Mouse (Mus musculus) midbrain, embryonic 13.5 days (tissue): Measurements from ENCODE around the gene Mthfd1l. TPM values are rescaled to one million over a fixed set of nuclear protein-coding genes. Genes with fewer than 3 reads are reported as not detected.

Source experiments
- ATAC-seq: fragments of 200-750 bp; cut with Nextera tagmentation; 2 replicates; pipeline ENCODE4 v1.8.0; 2017; ENCODE audit warnings: mild to moderate bottlenecking, moderate TSS enrichment, moderate library complexity
- H3K27ac ChIP-seq: fragments of 300-500 bp; sonication (generic); 2 replicates; pipeline ENCODE4 v1.5.1; 2015; ENCODE audit warnings: inconsistent platforms, mild to moderate bottlenecking, moderate library complexity
- H3K27me3 ChIP-seq: fragments of 300-500 bp; sonication (generic); 2 replicates; pipeline ENCODE4 v1.6.1; 2015; ENCODE audit warnings: mild to moderate bottlenecking, inconsistent platforms
- H3K36me3 ChIP-seq: fragments of 300-500 bp; sonication (generic); 2 replicates; pipeline ENCODE4 v1.6.1; 2015; ENCODE audit warnings: mild to moderate bottlenecking, inconsistent platforms
- H3K4me1 ChIP-seq: fragments of 300-500 bp; sonication (generic); replicated peaks from 2 replicates; pipeline ENCODE4 v1.6.1; 2015; ENCODE audit warnings: inconsistent platforms
- H3K4me2 ChIP-seq: fragments of 300-500 bp; sonication (generic); replicated peaks from 2 replicates; pipeline ENCODE4 v1.6.1; 2015; ENCODE audit warnings: moderate library complexity, mild to moderate bottlenecking, inconsistent platforms
- H3K4me3 ChIP-seq: fragments of 300-500 bp; sonication (generic); replicated peaks from 2 replicates; pipeline ENCODE4 v1.5.1; 2015; ENCODE audit warnings: mild to moderate bottlenecking, inconsistent platforms
- H3K9ac ChIP-seq: fragments of 300-500 bp; sonication (generic); replicated peaks from 2 replicates; pipeline ENCODE4 v1.6.1; 2015; ENCODE audit warnings: mild to moderate bottlenecking, inconsistent platforms
- H3K9me3 ChIP-seq: fragments of 300-500 bp; sonication (generic); 2 replicates; pipeline ENCODE4 v1.6.1; 2016; ENCODE audit warnings: mild to moderate bottlenecking, inconsistent platforms
- WGBS: fragments of 180-500 bp; shearing (Covaris S2); methylation state at CpG from one replicate; pipeline ENCODE4 v1.1.7; 2015; 5-methylcytosine and 5-hydroxymethylcytosine counted together
- polyA plus RNA-seq: library from polyadenylated mRNA; unstranded; fragments of >200 nt; fragmentation: Nextera tagmentation; extraction: Ambion mirVana; gene quantifications from 2 replicates; pipeline ENCODE4 v1.2.1, GENCODE M21; 2015

The Mthfd1l gene
- polyA plus RNA-seq, 1 experiment from 2014 or later: 4.6 TPM

- no peak for ATAC-seq
- no peak overlapping the region for H3K9ac ChIP-seq
Measured at GRCm38 (mm10) chr10:4053278-4054061, 80.6 kb downstream of the Mthfd1l start.

GRCm38 (mm10) chr10:4054589-4054988 is 81.7 kb downstream of the Mthfd1l start:
- Histone ChIP-seq H3K9me3 (no peaks in the 10 kb centered on the region), H3K4me1 (peaks cover 3% of the 10 kb centered on the region; the same call in 1 of the 2 replicates), H3K4me2 (no peak overlapping the region), H3K4me3 (no peak overlapping the region), H3K27ac (no peak overlapping the region), H3K9ac (no peak overlapping the region), H3K36me3 (no peaks in the 10 kb centered on the region), H3K27me3 (no peaks in the 10 kb centered on the region)
- 93% methylated on average over 1 of the region's 1 CpGs for WGBS
- no peak for ATAC-seq

More at GRCm38 (mm10) chr10:4053278-4054061, 80.6 kb downstream of the Mthfd1l start:
- H3K4me1 ChIP-seq: peaks cover 3% of the 10 kb centered on the region; the same call in 1 of the 2 replicates
- no peak overlapping the region for H3K4me3 ChIP-seq
- no peak overlapping the region for H3K27ac ChIP-seq
- no peak overlapping the region for H3K4me2 ChIP-seq
- no peaks in the 10 kb centered on the region for H3K36me3 ChIP-seq
- no peaks in the 10 kb centered on the region for H3K9me3 ChIP-seq
- H3K27me3 ChIP-seq: no peaks in the 10 kb centered on the region
- 80% methylated on average over 19 of the region's 19 CpGs for WGBS

GRCm38 (mm10) chr10:4057397-4057796 is 84.5 kb downstream of the Mthfd1l start:
- Histone ChIP-seq H3K4me2 (no peak overlapping the region), H3K36me3 (no peaks in the 10 kb centered on the region), H3K4me3 (no peak overlapping the region), H3K4me1 (peaks cover 3% of the 10 kb centered on the region; the same call in 1 of the 2 replicates), H3K27me3 (no peaks in the 10 kb centered on the region), H3K9me3 (no peaks in the 10 kb centered on the region), H3K27ac (no peak overlapping the region), H3K9ac (no peak overlapping the region)
- 97% methylated on average over 3 of the region's 3 CpGs for WGBS
- no peak for ATAC-seq

- Histone ChIP-seq H3K27me3 (no peaks in the 10 kb centered on the region), H3K4me3 (no peak overlapping the region), H3K36me3 (no peaks in the 10 kb centered on the region), H3K27ac (no peak overlapping the region), H3K9me3 (no peaks in the 10 kb centered on the region), H3K4me2 (no peak overlapping the region), H3K4me1 (peaks cover 3% of the 10 kb centered on the region; the same call in 1 of the 2 replicates), H3K9ac (no peak overlapping the region)
- 64% methylated on average over 5 of the region's 5 CpGs for WGBS
- ATAC-seq: peak; percentile 5; the same call in 1 of the 2 replicates
Measured at GRCm38 (mm10) chr10:4057832-4058231, 84.9 kb downstream of the Mthfd1l start.

GRCm38 (mm10) chr10:4061071-4061987 is 88.4 kb downstream of the Mthfd1l start:
- H3K27ac ChIP-seq: no peak overlapping the region
- no peak overlapping the region for H3K9ac ChIP-seq
- no peaks in the 10 kb centered on the region for H3K36me3 ChIP-seq
- no peak overlapping the region for H3K4me2 ChIP-seq
- no peaks in the 10 kb centered on the region for H3K27me3 ChIP-seq
- ATAC-seq: no peak
- no peak overlapping the region for H3K4me3 ChIP-seq
- no peaks in the 10 kb centered on the region for H3K9me3 ChIP-seq
- 0 out of 2 replicates have a peak, but pooled peaks cover 3% of the 10 kb centered on the region for H3K4me1 ChIP-seq
- 90% methylated on average over 11 of the region's 11 CpGs for WGBS

GRCm38 (mm10) chr10:4063537-4063936 is 90.6 kb downstream of the Mthfd1l start:
- H3K9me3 ChIP-seq: no peaks in the 10 kb centered on the region
- no peaks in the 10 kb centered on the region for H3K4me1 ChIP-seq
- no peak overlapping the region for H3K4me2 ChIP-seq
- no peak for ATAC-seq
- no peak overlapping the region for H3K27ac ChIP-seq
- no peaks in the 10 kb centered on the region for H3K36me3 ChIP-seq
- no peak overlapping the region for H3K9ac ChIP-seq
- WGBS: 89% methylated on average over 4 of the region's 4 CpGs
- no peak overlapping the region for H3K4me3 ChIP-seq
- no peaks in the 10 kb centered on the region for H3K27me3 ChIP-seq

- 68% methylated on average over 15 of the region's 15 CpGs for WGBS
Measured at GRCm38 (mm10) chr10:4065295-4066084, 92.6 kb downstream of the Mthfd1l start.

GRCm38 (mm10) chr10:4069258-4069826 is 96.4 kb downstream of the Mthfd1l start:
- Histone ChIP-seq H3K4me1 (no peaks in the 10 kb centered on the region), H3K27me3 (no peaks in the 10 kb centered on the region), H3K9ac (no peak overlapping the region), H3K9me3 (no peaks in the 10 kb centered on the region), H3K27ac (no peak overlapping the region), H3K36me3 (no peaks in the 10 kb centered on the region), H3K4me2 (no peak overlapping the region), H3K4me3 (no peak overlapping the region)
- ATAC-seq: no peak
- WGBS: 90% methylated on average over 7 of the region's 7 CpGs

More at GRCm38 (mm10) chr10:4065295-4066084, 92.6 kb downstream of the Mthfd1l start:
- Histone ChIP-seq H3K4me1 (no peaks in the 10 kb centered on the region), H3K9ac (no peak overlapping the region), H3K27me3 (no peaks in the 10 kb centered on the region), H3K4me3 (no peak overlapping the region), H3K36me3 (no peaks in the 10 kb centered on the region), H3K9me3 (no peaks in the 10 kb centered on the region), H3K27ac (no peak overlapping the region), H3K4me2 (no peak overlapping the region)
- ATAC-seq: no peak

- Histone ChIP-seq H3K27me3 (no peaks in the 10 kb centered on the region), H3K27ac (no peak overlapping the region), H3K36me3 (no peaks in the 10 kb centered on the region), H3K4me3 (no peak overlapping the region), H3K4me1 (no peaks in the 10 kb centered on the region), H3K9me3 (no peaks in the 10 kb centered on the region), H3K9ac (no peak overlapping the region), H3K4me2 (no peak overlapping the region)
- 94% methylated on average over 7 of the region's 7 CpGs for WGBS
- no peak for ATAC-seq
Measured at GRCm38 (mm10) chr10:4070061-4070460, 97.1 kb downstream of the Mthfd1l start.

- Histone ChIP-seq H3K27ac (no peak overlapping the region), H3K9me3 (no peaks in the 10 kb centered on the region), H3K4me2 (no peak overlapping the region), H3K4me1 (no peaks in the 10 kb centered on the region), H3K36me3 (no peaks in the 10 kb centered on the region), H3K9ac (no peak overlapping the region), H3K4me3 (no peak overlapping the region), H3K27me3 (no peaks in the 10 kb centered on the region)
- WGBS: 89% methylated on average over 8 of the region's 8 CpGs
- no peak for ATAC-seq
Measured at GRCm38 (mm10) chr10:4071069-4071844, 98.3 kb downstream of the Mthfd1l start.
